Mouse (Mus musculus): ENCODE measurements around the gene Pacrg. TPM values are rescaled to one million over a fixed set of nuclear protein-coding genes. Genes with fewer than 3 reads are reported as not detected.

Pacrg gene
- total and polyA plus RNA-seq, 3 experiments = not detected

DNA sequence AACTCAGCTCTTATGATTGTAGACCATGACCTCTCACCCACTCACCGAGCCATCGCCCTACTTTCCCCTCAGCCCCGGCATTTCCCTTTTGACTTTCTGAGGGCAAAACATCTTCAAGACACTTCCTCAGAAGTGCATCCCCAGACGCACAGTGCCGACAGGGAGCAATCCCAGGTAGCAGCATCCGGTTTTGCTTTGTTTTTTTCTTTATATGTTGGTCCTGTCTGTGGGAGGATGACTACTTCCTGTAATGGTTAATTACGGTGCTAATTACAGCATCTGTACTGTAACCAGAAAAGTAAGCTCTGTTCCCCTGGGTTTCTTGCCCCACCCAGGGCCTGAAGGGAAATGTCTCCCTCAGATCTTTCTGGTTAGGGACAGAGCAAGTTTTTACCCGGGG lies 468.6 kb downstream of the Pacrg start:
- H3K79me2 ChIP-seq (replicated peaks; ENCODE audit: control insufficient read depth, extremely low read depth, insufficient read depth, poor library complexity, severe bottlenecking) = no peaks in the 10 kb centered on the region
- no peak for DNase-seq (ENCODE audit: extremely low read depth)
- dilution Hi-C loops (cut with MboI; ENCODE audit: extremely low pct_ligation_motif_present, extremely low pct_unique_long_range_greater_than_20kb, low sequenced_read_pairs) (no loop called here), in situ Hi-C loops (cut with MboI; ENCODE audit: low pct_ligation_motif_present, low pct_unique_long_range_greater_than_20kb, low sequenced_read_pairs) (no loop called here)
- H3K27me3 ChIP-seq (replicated peaks) = no peaks in the 10 kb centered on the region
- no peaks in the 10 kb centered on the region for H3K36me3 ChIP-seq (replicated peaks in 1 of 2; ENCODE audit: control insufficient read depth in 1 of 2, insufficient read depth in 1 of 2, low read length in 1 of 2)
- peaks cover 2 to 12% of the 10 kb centered on the region in 2 experiments; a peak in 3 of 4 replicates for H3K4me1 ChIP-seq (ENCODE audit: control insufficient read depth in 1 of 2, insufficient read depth in 2 of 2)
- no peak overlapping the region for H3K4me3 ChIP-seq (replicated peaks in 1 of 3; ENCODE audit: low read depth in 2 of 3, low read length in 2 of 3, poor library complexity in 1 of 3)
- TF ChIP-seq SIN3A (IDR thresholded peaks at IDR 0.05; ENCODE audit: low read length) (no peak), TBP (conservative IDR thresholded peaks at IDR 0.05; ENCODE audit: low read depth, low read length) (no peak), ZKSCAN1 (IDR thresholded peaks at IDR 0.05; ENCODE audit: borderline replicate concordance, low read depth, low read length) (no peak), MXI1 (IDR thresholded peaks at IDR 0.05; ENCODE audit: low read depth, low read length) (no peak), ZMIZ1 (IDR thresholded peaks at IDR 0.05; ENCODE audit: low read depth, low read length) (no peak), RAD21 (IDR thresholded peaks at IDR 0.05; ENCODE audit: low read depth, low read length) (no peak), SMC3 (IDR thresholded peaks at IDR 0.05; ENCODE audit: low read depth, low read length) (no peak), UBTF (IDR thresholded peaks at IDR 0.05; ENCODE audit: low read depth, low read length) (no peak), CHD2 (IDR thresholded peaks at IDR 0.05; ENCODE audit: low read length) (no peak), USF2 (conservative IDR thresholded peaks at IDR 0.05; ENCODE audit: low read depth, low read length) (no peak), NELFE (IDR thresholded peaks at IDR 0.05; ENCODE audit: low read depth, low read length) (no peak), MAX (IDR thresholded peaks at IDR 0.05; ENCODE audit: low read length) (no peak), MEF2A (IDR thresholded peaks at IDR 0.05; ENCODE audit: borderline replicate concordance, low read depth, low read length) (no peak), JUND (conservative IDR thresholded peaks at IDR 0.05; ENCODE audit: low read depth, low read length) (no peak), HCFC1 (IDR thresholded peaks at IDR 0.05; ENCODE audit: low read depth, low read length) (no peak), ZC3H11A (IDR thresholded peaks at IDR 0.05; ENCODE audit: low read depth, low read length) (no peak)
- H3K9me3 ChIP-seq (replicated peaks; ENCODE audit: low read length) = no peaks in the 10 kb centered on the region
- H3K27ac ChIP-seq (ENCODE audit: insufficient read depth, low read depth) = no peak overlapping the region
- H3K9ac ChIP-seq (ENCODE audit: insufficient read depth, low read depth) = no peak overlapping the region
- no peak overlapping the region; the same call in 1 of the 2 replicates for H3K4me2 ChIP-seq (ENCODE audit: insufficient read depth, low read depth, poor library complexity, severe bottlenecking)

GRCm38 (mm10) chr17:10370660-10371130 lies 469.4 kb downstream of the Pacrg start:
- Histone ChIP-seq H3K9ac (ENCODE audit: insufficient read depth, low read depth) (no peak overlapping the region), H3K4me2 (ENCODE audit: insufficient read depth, low read depth, poor library complexity, severe bottlenecking) (no peak overlapping the region), H3K36me3 (replicated peaks in 1 of 2; ENCODE audit: control insufficient read depth in 1 of 2, insufficient read depth in 1 of 2, low read length in 1 of 2) (no peaks in the 10 kb centered on the region), H3K79me2 (replicated peaks; ENCODE audit: control insufficient read depth, extremely low read depth, insufficient read depth, poor library complexity, severe bottlenecking) (no peaks in the 10 kb centered on the region), H3K9me3 (replicated peaks; ENCODE audit: low read length) (no peaks in the 10 kb centered on the region), H3K27ac (ENCODE audit: insufficient read depth, low read depth) (no peak overlapping the region), H3K4me1 (ENCODE audit: control insufficient read depth in 1 of 2, insufficient read depth in 2 of 2) (peaks cover 2 to 12% of the 10 kb centered on the region in 2 experiments; a peak in 3 of 4 replicates), H3K27me3 (replicated peaks) (no peaks in the 10 kb centered on the region), H3K4me3 (replicated peaks in 1 of 3; ENCODE audit: low read depth in 2 of 3, low read length in 2 of 3, poor library complexity in 1 of 3) (no peak overlapping the region)
- in situ Hi-C loops (cut with MboI; ENCODE audit: low pct_ligation_motif_present, low pct_unique_long_range_greater_than_20kb, low sequenced_read_pairs) (no loop called here), dilution Hi-C loops (cut with MboI; ENCODE audit: extremely low pct_ligation_motif_present, extremely low pct_unique_long_range_greater_than_20kb, low sequenced_read_pairs) (no loop called here)
- no peak for DNase-seq (ENCODE audit: extremely low read depth)
- TF ChIP-seq CTCF (conservative IDR thresholded peaks at IDR 0.05 in 1 of 2, IDR thresholded peaks at IDR 0.05 in 1 of 2; ENCODE audit: low read depth in 2 of 2, low read length in 2 of 2) (no peak), MYC (IDR thresholded peaks at IDR 0.05; ENCODE audit: low read depth, low read length) (no peak)
